ENCODE assay signal across 14 mouse cellular contexts in the genomic region with DNA sequence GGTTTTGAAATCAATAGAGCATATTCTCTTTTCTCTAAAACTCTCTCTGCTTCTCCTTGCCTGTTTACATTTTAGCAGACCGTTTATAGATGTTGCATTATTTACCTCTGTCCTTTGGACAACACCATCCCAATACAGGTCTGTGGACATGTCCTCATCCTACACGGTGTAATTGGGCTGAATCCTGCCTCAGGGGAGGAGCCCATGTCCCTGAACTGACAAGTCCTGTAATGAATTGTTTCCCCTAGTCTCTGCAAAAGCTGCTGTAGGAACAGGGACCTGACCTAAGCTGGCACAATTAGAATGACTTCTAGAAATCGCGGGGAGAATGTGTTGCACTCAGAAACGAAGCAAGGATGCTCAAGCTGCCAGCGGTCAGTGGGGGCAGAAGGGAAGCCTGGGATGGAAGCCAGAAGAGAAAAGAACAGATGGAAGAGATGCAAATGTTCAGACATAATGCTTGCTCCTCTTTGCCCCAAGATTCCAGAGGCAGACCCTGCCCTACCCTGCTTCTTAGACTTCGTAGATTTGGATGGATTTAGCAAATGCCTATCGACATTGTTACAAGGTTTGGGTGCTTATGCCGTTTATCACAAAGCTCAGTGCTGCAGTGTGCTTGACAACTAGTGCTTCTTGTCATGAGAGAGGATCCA.
DNase-seq lines count a peak whose midpoint lies in the region; ATAC-seq and TF ChIP-seq lines count a peak whose summit lies in the region.
"Had no signal": no experiment of that assay in that cellular context is flagged by ENCODE, and none has a peak within 500 bp of the region (broad histone marks: within the 10 kb centered on the region; RNA-seq: fewer than 3 reads in every experiment).

No protein-coding gene starts in this region.

- intact Hi-C loops in left cerebral cortex, postnatal 14 days (cut with DNase I): no loop called here
- intact Hi-C loops in left cerebral cortex, postnatal 10 days (cut with DNase I): no loop called here

- no peaks in the 10 kb centered on the region for H3K27me3 ChIP-seq in cerebellum, adult 2 months (ENCODE audit: control insufficient read depth, insufficient read depth, low read length)
- H3K27me3 ChIP-seq: intestine, embryonic 15.5 days; neural tube, embryonic 15.5 days had no signal

- H3K4me3 ChIP-seq in cerebellum, adult 2 months (replicated peaks; ENCODE audit: insufficient read depth, low read depth, low read length): peak overlapping the region; percentile 32
- H3K4me3 ChIP-seq: intestine, embryonic 15.5 days; neural tube, embryonic 15.5 days had no signal

- WGBS in cerebellum, adult 2 months: 12% methylated on average over 9 of the region's 9 CpGs

- no peak for TF ChIP-seq POLR2A in cerebellum, adult 2 months (IDR thresholded peaks at IDR 0.05; ENCODE audit: borderline replicate concordance, insufficient read depth, low read length)

- no peaks in the 10 kb centered on the region; the same call in 1 of the 2 replicates for H3K4me1 ChIP-seq in cerebellum, adult 2 months (ENCODE audit: control insufficient read depth, insufficient read depth, low read length)
- H3K4me1 ChIP-seq: intestine, embryonic 15.5 days; neural tube, embryonic 15.5 days had no signal

- no peak overlapping the region for H3K27ac ChIP-seq in cerebellum, adult 2 months (ENCODE audit: insufficient read depth, low read length)
- H3K27ac ChIP-seq: intestine, embryonic 15.5 days; neural tube, embryonic 15.5 days; stomach, postnatal 0 days had no signal

- DNase-seq in left cerebral cortex, postnatal 14 days (ENCODE audit: low spot score in 2 of 2): peak; percentile 3
- no peak for DNase-seq in left cerebral cortex, postnatal 10 days (ENCODE audit: extremely low spot score in 1 of 2, low spot score in 2 of 2)
- peak; percentile 48 to 64 for DNase-seq in cerebellum, adult 2 months
- DNase-seq in frontal cortex, postnatal 36 days (ENCODE audit: low spot score in 2 of 2): peak; percentile 17 to 30
- DNase-seq in thymus, postnatal 25 days: no peak
- no peak for DNase-seq in T-cell, adult 2 months (ENCODE audit: low spot score)
- DNase-seq: adrenal gland, adult 2 months; heart, adult 11 months; kidney, postnatal 25 days; lung, postnatal 10 days had no signal

- ATAC-seq in cerebellum, adult (ENCODE audit: insufficient number of reproducible peaks, low FRiP score, low TSS enrichment): peak; percentile 90
- ATAC-seq: intestine, embryonic 15.5 days had no signal

- no peak for TF ChIP-seq CTCF in cerebellum, adult 2 months (IDR thresholded peaks at IDR 0.05; ENCODE audit: borderline replicate concordance, insufficient read depth, low read depth, low read length)

Comparison
In these comparisons a context has a peak if more than half of its experiments do, and no peak if none do; other contexts are left out.
1. DNase-seq: peak in left cerebral cortex, postnatal 14 days (2 of 2), cerebellum, adult 2 months (2 of 2) and frontal cortex, postnatal 36 days (2 of 2); none in left cerebral cortex, postnatal 10 days (0 of 2), thymus, postnatal 25 days (single experiment) and T-cell, adult 2 months (single experiment).